Mouse (Mus musculus): Measurements from ENCODE around the gene Maml3.

Maml3 gene

GRCm38 (mm10) chr3:52104636-52105151, at the start of gene Maml3:
Gene Maml3, minus strand, starts transcription at chr3:52105076.
- DNase-seq (ENCODE audit: low read depth): peak; percentile 87

- no peak for DNase-seq (ENCODE audit: low read depth)
These were observed 46.3 kb upstream of the Maml3 start for GRCm38 (mm10) chr3:52151155-52151554.

- no peak for DNase-seq (ENCODE audit: low read depth)
These were observed 43.4 kb upstream of the Maml3 start for GRCm38 (mm10) chr3:52148301-52148700.

GRCm38 (mm10) chr3:52144776-52145460, 40.0 kb upstream of the Maml3 start:
- DNase-seq (ENCODE audit: low read depth): no peak

- DNase-seq (ENCODE audit: low read depth): no peak
These were observed 38.1 kb upstream of the Maml3 start for GRCm38 (mm10) chr3:52143017-52143416.

- no peak for DNase-seq (ENCODE audit: low read depth)
These were observed 35.3 kb upstream of the Maml3 start for GRCm38 (mm10) chr3:52140162-52140561.

- DNase-seq (ENCODE audit: low read depth): no peak
These were observed 20.5 kb upstream of the Maml3 start for GRCm38 (mm10) chr3:52125421-52125820.

GRCm38 (mm10) chr3:52120858-52121257, 16.0 kb upstream of the Maml3 start:
- no peak for DNase-seq (ENCODE audit: low read depth)

- no peak for DNase-seq (ENCODE audit: low read depth)
These were observed 14.3 kb upstream of the Maml3 start for GRCm38 (mm10) chr3:52119216-52119615.

- DNase-seq (ENCODE audit: low read depth): no peak
These were observed 10.5 kb upstream of the Maml3 start for GRCm38 (mm10) chr3:52115421-52115820.

GRCm38 (mm10) chr3:52108027-52108426, 3.2 kb upstream of the Maml3 start:
- DNase-seq (ENCODE audit: low read depth): no peak

GRCm38 (mm10) chr3:52105156-52105555, 280 bp upstream of the Maml3 start:
- DNase-seq (ENCODE audit: low read depth): no peak

GRCm38 (mm10) chr3:52104208-52104607, 668 bp downstream of the Maml3 start:
- DNase-seq (ENCODE audit: low read depth): no peak

- peak; percentile 32 for DNase-seq (ENCODE audit: low read depth)
These were observed 1.2 kb downstream of the Maml3 start for GRCm38 (mm10) chr3:52103531-52104181.

- DNase-seq (ENCODE audit: low read depth): peak; percentile 66
These were observed 2.0 kb downstream of the Maml3 start for GRCm38 (mm10) chr3:52102601-52103530.

- DNase-seq (ENCODE audit: low read depth): peak; percentile 74
These were observed 2.8 kb downstream of the Maml3 start for GRCm38 (mm10) chr3:52101977-52102600.

GRCm38 (mm10) chr3:52101401-52101976, 3.4 kb downstream of the Maml3 start:
- peak; percentile 7 for DNase-seq (ENCODE audit: low read depth)

GRCm38 (mm10) chr3:52100926-52101325, 4.0 kb downstream of the Maml3 start:
- DNase-seq (ENCODE audit: low read depth): no peak

GRCm38 (mm10) chr3:52100306-52100705, 4.6 kb downstream of the Maml3 start:
- DNase-seq (ENCODE audit: low read depth): no peak

- DNase-seq (ENCODE audit: low read depth): no peak
These were observed 5.6 kb downstream of the Maml3 start for GRCm38 (mm10) chr3:52099286-52099685.

- no peak for DNase-seq (ENCODE audit: low read depth)
These were observed 13.5 kb downstream of the Maml3 start for GRCm38 (mm10) chr3:52091261-52091797.

Data from c-Kit-positive CD71-positive TER-119-negative erythroid progenitor cells, embryonic 14.5 days (primary cell).